Mouse (Mus musculus) hindbrain, postnatal 0 days (tissue): Measurements from ENCODE around the gene Man2a1. TPM values are rescaled to one million over a fixed set of nuclear protein-coding genes. Genes with fewer than 3 reads are reported as not detected.

Experiments used
- ATAC-seq: fragments of 200-750 bp; cut with Nextera tagmentation; 2 replicates; pipeline ENCODE4 v1.8.0; 2017; ENCODE audit warnings: mild to moderate bottlenecking, moderate TSS enrichment, moderate library complexity
- DNase-seq: peaks from one replicate; pipeline ENCODE4 v3.0.0-alpha.2; 2015; ENCODE audit warnings: low spot score
- H3K27ac ChIP-seq: fragments of 300-500 bp; sonication (generic); 2 replicates; pipeline ENCODE4 v1.5.1; 2014; ENCODE audit warnings: mild to moderate bottlenecking
- H3K27me3 ChIP-seq: fragments of 300-500 bp; sonication (generic); 2 replicates; pipeline ENCODE4 v1.6.1; 2014; ENCODE audit warnings: low read length, mixed read lengths; ENCODE audit not compliant: insufficient read depth
- H3K36me3 ChIP-seq: fragments of 300-500 bp; sonication (generic); 2 replicates; pipeline ENCODE4 v1.6.1; 2014; ENCODE audit warnings: low read length, mixed read lengths; ENCODE audit not compliant: insufficient read depth
- H3K4me1 ChIP-seq: fragments of 300-500 bp; sonication (generic); 2 replicates; pipeline ENCODE4 v1.6.1; 2014; ENCODE audit warnings: antibody characterized with exemption, low read length, mixed read lengths; ENCODE audit not compliant: insufficient read depth
- H3K4me2 ChIP-seq: fragments of 300-500 bp; sonication (generic); 2 replicates; pipeline ENCODE4 v1.6.1; 2014; ENCODE audit warnings: low read depth, mild to moderate bottlenecking, low read length, moderate library complexity, mixed read lengths
- H3K4me3 ChIP-seq: fragments of 300-500 bp; sonication (generic); 2 replicates; pipeline ENCODE4 v1.5.1; 2014; ENCODE audit warnings: low read length
- H3K9ac ChIP-seq: fragments of 300-500 bp; sonication (generic); replicated peaks from 2 replicates; pipeline ENCODE4 v1.6.1; 2014; ENCODE audit warnings: mild to moderate bottlenecking, low read length, moderate library complexity, mixed read lengths
- H3K9me3 ChIP-seq: fragments of 300-500 bp; sonication (generic); 2 replicates; pipeline ENCODE4 v1.6.1; 2016; ENCODE audit warnings: low read length, mixed read lengths
- CTCF ChIP-seq: IDR thresholded peaks from 2 replicates; pipeline ENCODE4 v1.5.1; 2016; ENCODE audit warnings: antibody characterized with exemption, control low read depth, low read depth
- WGBS: fragments of 180-500 bp; shearing (Covaris S2); extraction: QIAGEN DNeasy Blood & Tissue Kit; methylation state at CpG from one replicate; pipeline ENCODE4 v1.1.7; 2014; 5-methylcytosine and 5-hydroxymethylcytosine counted together
- polyA plus RNA-seq: library from polyadenylated mRNA; unstranded; fragments of >200 nt; fragmentation: Nextera tagmentation; extraction: Ambion mirVana; gene quantifications from 2 replicates; pipeline ENCODE4 v1.2.1, GENCODE M21; 2015
- total RNA-seq: library from RNA; depleted of rRNA; stranded (reverse); fragments of >200 nt; gene quantifications from 2 replicates; pipeline ENCODE4 v1.2.3, GENCODE M21; 2014

Man2a1 gene
- total and polyA plus RNA-seq, 2 experiments from 2014 or later = 3.3 to 15.8 TPM

DNA sequence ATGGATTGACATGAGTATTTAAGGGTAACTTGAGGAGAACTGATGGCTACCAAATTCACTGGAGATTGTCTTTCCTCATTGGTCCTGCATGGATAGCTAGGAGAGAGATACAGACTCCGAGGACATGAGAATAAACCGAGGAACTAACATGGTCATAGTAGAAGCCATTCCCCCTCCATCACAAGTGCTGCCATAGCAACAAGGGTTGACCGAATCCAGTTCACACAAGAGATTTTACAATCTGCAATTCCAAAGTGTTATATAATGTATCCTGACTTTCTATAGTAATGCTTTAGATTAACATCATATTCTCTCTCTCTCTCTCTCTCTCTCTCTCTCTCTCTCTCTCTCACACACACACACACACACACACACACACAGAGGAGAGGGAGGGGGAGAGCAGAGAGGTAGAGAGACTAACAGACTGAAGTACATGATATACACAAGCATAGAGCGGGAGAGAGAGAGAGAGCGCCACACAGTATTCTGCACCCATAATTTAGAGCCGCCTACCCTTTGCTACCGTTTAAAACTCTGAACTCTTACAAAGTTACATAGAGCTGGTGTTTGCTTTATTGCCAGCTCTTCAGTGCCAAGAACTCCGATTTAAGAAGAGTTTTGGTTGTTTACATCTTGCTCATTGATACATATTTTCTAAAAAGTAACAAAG is 37.5 kb downstream of the Man2a1 start:
- ATAC-seq (no peak), DNase-seq (no peak)
- no peak overlapping the region for H3K9ac ChIP-seq
- no peaks in the 10 kb centered on the region for H3K27me3 ChIP-seq
- no peaks in the 10 kb centered on the region for H3K9me3 ChIP-seq
- no peaks in the 10 kb centered on the region for H3K4me1 ChIP-seq
- 0 out of 2 replicates have a peak, but pooled peaks cover 3% of the 10 kb centered on the region for H3K36me3 ChIP-seq
- no peak for TF ChIP-seq CTCF
- no peak overlapping the region for H3K4me2 ChIP-seq
- WGBS = 59% methylated on average over 8 of the region's 8 CpGs
- H3K27ac ChIP-seq = no peak overlapping the region
- H3K4me3 ChIP-seq = no peak overlapping the region

DNA sequence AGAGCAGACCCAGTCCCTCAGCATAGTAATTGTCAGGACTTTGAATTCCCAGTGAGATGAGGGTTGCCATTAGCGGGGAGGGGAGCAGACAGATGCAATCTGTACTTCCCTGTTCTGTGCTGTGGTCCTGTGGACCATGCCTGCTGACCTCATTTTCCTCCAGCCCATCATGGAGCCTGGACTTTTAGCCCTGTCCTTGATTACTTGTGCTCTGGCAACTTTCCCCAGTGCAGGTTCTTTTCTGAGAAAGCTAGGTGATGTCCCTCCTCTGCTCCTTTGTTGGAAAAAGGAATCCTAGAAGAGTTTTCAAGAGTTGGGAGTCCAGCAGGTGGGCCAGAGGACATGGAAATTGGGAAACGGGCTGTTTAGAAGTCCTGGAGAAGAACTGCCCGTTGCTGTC is 40.8 kb downstream of the Man2a1 start:
- Histone ChIP-seq H3K9ac (no peak overlapping the region), H3K4me1 (0 out of 2 replicates have a peak, but pooled peaks cover 3% of the 10 kb centered on the region), H3K4me3 (no peak overlapping the region), H3K36me3 (0 out of 2 replicates have a peak, but pooled peaks cover 3% of the 10 kb centered on the region), H3K9me3 (no peaks in the 10 kb centered on the region), H3K4me2 (no peak overlapping the region), H3K27ac (no peak overlapping the region), H3K27me3 (no peaks in the 10 kb centered on the region)
- no peak for TF ChIP-seq CTCF
- ATAC-seq (no peak), DNase-seq (no peak)
- 68% methylated on average over 3 of the region's 3 CpGs for WGBS

DNA sequence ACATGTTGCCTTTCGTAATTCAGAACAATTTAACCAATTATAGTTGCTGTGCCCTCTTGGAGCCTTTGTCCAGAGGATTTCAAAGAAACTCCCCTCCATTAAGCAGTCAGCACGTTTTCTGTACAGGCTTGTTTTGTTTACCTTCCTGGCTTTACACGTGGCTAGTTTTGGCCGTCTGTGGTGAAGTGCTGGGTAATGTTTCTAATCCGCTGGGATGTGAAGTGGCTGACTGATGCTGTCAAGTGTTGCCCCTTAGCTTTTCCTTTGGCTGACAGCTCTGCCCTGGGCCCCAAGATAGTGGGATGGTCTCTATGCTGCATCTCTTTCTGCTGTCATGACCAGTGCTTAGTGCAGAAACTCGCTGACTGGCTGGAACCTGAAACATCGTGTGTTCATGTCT is 43.1 kb downstream of the Man2a1 start:
- WGBS = 26% methylated on average over 7 of the region's 7 CpGs
- ATAC-seq (no peak), DNase-seq (no peak)
- Histone ChIP-seq H3K4me3 (no peak overlapping the region), H3K27ac (no peak overlapping the region), H3K4me2 (no peak overlapping the region), H3K27me3 (no peaks in the 10 kb centered on the region), H3K4me1 (0 out of 2 replicates have a peak, but pooled peaks cover 3% of the 10 kb centered on the region), H3K9ac (no peak overlapping the region), H3K9me3 (no peaks in the 10 kb centered on the region), H3K36me3 (0 out of 2 replicates have a peak, but pooled peaks cover 3% of the 10 kb centered on the region)
- TF ChIP-seq CTCF = no peak

DNA sequence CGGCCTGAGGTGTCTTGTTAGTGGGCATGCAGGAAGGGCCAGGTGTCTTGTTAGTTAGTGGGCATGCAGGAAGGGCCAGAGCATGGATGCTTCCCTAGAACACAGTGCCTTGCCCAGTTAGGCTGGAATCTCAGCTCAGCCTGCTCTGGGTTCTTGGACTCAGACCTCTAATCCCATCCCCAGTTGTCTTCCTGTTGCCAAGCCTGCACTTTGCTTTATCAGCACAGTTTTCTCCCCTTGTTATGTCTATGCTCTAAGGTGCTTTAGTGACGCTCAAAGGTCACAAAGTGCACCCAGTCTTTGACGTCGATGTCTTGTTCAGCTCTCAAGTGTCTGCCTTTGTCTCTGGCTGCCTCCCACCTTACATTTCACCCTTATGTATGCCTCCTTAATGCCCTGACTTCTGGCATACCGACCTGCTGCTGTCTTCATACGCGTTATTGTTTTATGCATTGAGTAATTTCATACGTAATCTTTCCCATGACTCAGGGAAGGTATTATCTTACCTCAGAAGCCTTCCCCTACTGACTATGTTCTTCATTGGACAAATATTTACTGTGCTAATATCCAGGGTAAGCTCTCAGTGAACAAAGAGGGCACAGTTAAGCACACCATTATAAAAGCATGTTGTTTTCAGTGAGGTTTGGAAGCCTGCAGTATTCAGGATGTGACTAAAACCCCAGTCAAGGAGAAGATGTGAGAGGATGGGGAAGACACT is 44.5 kb downstream of the Man2a1 start:
- no peaks in the 10 kb centered on the region for H3K36me3 ChIP-seq
- H3K9ac ChIP-seq = no peak overlapping the region
- no peak overlapping the region for H3K27ac ChIP-seq
- WGBS = 78% methylated on average over 8 of the region's 8 CpGs
- no peak for DNase-seq
- no peak for TF ChIP-seq CTCF
- H3K4me2 ChIP-seq = no peak overlapping the region
- no peak overlapping the region for H3K4me3 ChIP-seq
- H3K4me1 ChIP-seq = 0 out of 2 replicates have a peak, but pooled peaks cover 3% of the 10 kb centered on the region
- no peaks in the 10 kb centered on the region for H3K27me3 ChIP-seq
- ATAC-seq = no peak
- no peaks in the 10 kb centered on the region for H3K9me3 ChIP-seq

DNA sequence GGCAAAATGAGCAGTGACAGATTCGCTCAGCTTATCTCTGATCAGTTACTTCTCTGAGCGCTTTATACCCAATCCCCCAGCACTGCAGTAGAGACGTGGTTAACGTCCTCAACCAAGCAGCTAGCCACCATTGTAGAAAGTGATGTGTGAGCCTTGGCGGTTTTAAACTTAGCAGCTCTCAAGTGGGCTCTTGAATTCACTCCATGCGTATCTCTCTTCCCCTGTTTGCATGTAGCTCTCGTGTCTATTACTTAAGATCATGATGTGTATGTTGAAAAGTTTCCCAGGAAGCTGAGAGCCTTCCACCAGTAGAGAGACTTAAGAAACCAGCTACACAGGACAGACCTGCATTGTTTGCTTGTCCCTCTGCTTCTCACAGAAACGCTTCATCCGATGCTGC is 46.9 kb downstream of the Man2a1 start:
- no peak for TF ChIP-seq CTCF
- H3K27ac ChIP-seq = no peak overlapping the region
- no peaks in the 10 kb centered on the region for H3K27me3 ChIP-seq
- ATAC-seq = no peak
- no peak overlapping the region for H3K4me3 ChIP-seq
- 0 out of 2 replicates have a peak, but pooled peaks cover 3% of the 10 kb centered on the region for H3K4me1 ChIP-seq
- H3K36me3 ChIP-seq = peaks cover 5% of the 10 kb centered on the region; the same call in 1 of the 2 replicates
- no peak overlapping the region for H3K9ac ChIP-seq
- DNase-seq = no peak
- H3K4me2 ChIP-seq = no peak overlapping the region
- WGBS = 84% methylated on average over 9 of the region's 9 CpGs
- H3K9me3 ChIP-seq = no peaks in the 10 kb centered on the region

DNA sequence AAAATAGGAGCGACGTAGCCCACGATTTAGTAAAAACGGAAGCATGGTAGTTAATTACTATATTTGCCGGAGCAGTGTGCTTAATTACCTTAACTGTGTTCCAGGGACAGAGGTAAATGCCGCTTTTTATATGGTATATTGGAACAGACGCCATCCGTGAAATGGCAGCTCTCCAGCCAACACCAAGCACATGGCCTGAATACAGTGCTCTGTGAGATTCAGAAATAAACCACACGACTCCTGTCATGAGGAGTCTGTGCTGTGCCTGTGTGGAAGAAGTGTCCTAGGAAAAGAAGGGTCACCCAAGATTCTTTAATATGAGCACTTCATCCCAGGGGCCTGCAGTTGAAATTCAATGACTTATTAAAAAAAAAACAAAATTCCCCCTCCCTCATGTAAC is 50.2 kb downstream of the Man2a1 start:
- WGBS = 82% methylated on average over 9 of the region's 9 CpGs

More for the DNA sequence above, 50.2 kb downstream of the Man2a1 start:
- ATAC-seq (no peak), DNase-seq (no peak)
- no peak for TF ChIP-seq CTCF
- Histone ChIP-seq H3K4me1 (no peaks in the 10 kb centered on the region), H3K27ac (no peak overlapping the region), H3K4me2 (no peak overlapping the region), H3K4me3 (no peak overlapping the region), H3K9me3 (no peaks in the 10 kb centered on the region), H3K36me3 (peaks cover 9% of the 10 kb centered on the region; the same call in 1 of the 2 replicates), H3K9ac (no peak overlapping the region), H3K27me3 (no peaks in the 10 kb centered on the region)
